Mouse (Mus musculus) ovary, postnatal 10 days (tissue): ENCODE data around the gene Vcp.

ENCODE experiments used
- DNase-seq: peaks from one replicate; pipeline ENCODE4 v3.0.0; 2022; ENCODE audit warnings: low spot score

Gene Vcp

GRCm38 (mm10) chr4:43000141-43000986 lies at the start of gene Vcp:
TSS of gene Vcp (minus strand) at chr4:43000507.
- DNase-seq, result peak; percentile 96

GRCm38 (mm10) chr4:43047231-43047630 lies 46.9 kb upstream of the Vcp start:
- no peak for DNase-seq

- no peak for DNase-seq
Observed at GRCm38 (mm10) chr4:43046607-43047006, 46.3 kb upstream of the Vcp start.

- peak; percentile 93 for DNase-seq
Observed at GRCm38 (mm10) chr4:43045659-43046302, 45.5 kb upstream of the Vcp start, which contains the start of gene Fam214b. TSS of gene Fam214b (minus strand) at chr4:43046220.

GRCm38 (mm10) chr4:43045285-43045658 lies 45.0 kb upstream of the Vcp start:
- no peak for DNase-seq

- DNase-seq, result no peak
Observed at GRCm38 (mm10) chr4:43044673-43045072, 44.4 kb upstream of the Vcp start.

DNA sequence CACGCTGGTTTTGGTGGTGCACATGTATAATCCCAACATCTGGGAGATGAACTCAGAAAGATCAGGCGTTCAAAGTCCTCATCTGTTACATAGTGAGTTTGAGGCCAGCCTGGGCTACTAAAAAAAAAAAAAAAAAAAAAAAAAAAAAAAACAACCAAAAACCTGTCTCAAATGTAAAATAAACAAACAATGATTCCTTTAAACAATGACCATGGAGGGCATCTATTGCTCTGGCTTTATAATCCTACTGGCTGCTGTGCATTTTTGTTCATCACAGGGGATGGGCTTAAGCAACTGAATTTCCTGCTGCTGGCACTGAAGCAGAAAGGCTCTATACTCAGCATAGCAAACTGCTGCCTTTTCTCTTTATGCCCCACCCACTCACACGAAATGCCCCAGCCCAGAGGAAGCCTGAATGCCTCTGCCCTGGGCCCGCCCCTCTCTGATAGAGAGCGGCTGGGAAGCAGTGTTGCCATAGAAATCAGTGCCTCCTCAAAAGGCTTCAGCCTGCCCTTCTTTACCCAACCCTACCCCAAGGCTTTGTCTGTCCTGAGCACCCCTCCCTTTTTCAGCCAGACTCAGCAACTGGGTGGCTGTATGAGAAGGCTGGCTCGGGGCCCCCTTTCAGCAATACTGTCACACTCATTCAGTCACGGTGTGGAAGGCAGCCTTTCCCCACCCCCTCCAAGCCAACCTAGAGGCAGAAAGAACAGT lies 43.5 kb upstream of the Vcp start:
- no peak for DNase-seq

GRCm38 (mm10) chr4:43040881-43041547 lies 40.7 kb upstream of the Vcp start:
- no peak for DNase-seq

- DNase-seq, result peak; percentile 71
Observed at GRCm38 (mm10) chr4:43040114-43040572, 39.8 kb upstream of the Vcp start.

DNA sequence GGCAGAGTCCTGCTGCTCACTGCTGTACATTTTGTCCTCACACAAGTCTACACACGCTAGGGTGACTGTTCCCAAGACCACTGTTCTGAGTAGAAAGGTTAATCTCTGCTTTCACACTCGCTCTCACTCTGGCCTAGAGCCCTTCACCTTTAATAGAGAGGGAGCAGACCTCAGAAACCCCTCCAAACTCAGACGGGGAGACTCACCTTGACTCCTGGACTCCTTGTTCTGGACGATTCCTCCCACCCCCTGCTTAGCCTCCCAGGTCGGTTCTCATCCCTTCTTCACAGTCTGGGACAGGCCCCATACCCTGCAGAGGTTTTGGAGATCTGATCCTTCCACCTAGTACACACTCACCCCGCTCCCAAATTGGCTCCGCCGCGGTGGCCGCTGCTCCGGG lies 39.3 kb upstream of the Vcp start:
- DNase-seq, result no peak

GRCm38 (mm10) chr4:43038567-43039495 lies 38.5 kb upstream of the Vcp start:
- DNase-seq, result no peak

- DNase-seq, result no peak
Observed at GRCm38 (mm10) chr4:43037860-43038566, 37.7 kb upstream of the Vcp start.

DNA sequence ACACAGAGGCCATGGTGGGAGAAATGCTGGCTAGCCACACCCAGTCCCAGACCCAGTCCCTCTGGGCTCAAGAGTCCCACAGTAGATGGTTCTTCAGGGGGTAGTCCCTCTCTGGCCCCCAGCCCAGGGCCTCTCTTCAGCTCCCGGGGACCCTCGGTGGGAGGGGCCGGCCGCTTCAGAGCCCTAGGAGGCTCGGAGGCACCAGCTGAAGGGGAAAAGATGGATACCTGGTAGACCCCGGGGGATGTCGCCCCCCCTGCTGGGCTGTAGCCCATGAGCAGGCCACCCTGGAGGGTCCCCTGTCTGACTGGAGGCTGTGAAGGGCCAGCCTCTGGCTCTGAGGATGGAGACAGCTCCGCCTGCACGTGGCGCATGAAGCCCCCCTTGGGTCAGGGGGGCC lies 36.0 kb upstream of the Vcp start:
- no peak for DNase-seq

DNA sequence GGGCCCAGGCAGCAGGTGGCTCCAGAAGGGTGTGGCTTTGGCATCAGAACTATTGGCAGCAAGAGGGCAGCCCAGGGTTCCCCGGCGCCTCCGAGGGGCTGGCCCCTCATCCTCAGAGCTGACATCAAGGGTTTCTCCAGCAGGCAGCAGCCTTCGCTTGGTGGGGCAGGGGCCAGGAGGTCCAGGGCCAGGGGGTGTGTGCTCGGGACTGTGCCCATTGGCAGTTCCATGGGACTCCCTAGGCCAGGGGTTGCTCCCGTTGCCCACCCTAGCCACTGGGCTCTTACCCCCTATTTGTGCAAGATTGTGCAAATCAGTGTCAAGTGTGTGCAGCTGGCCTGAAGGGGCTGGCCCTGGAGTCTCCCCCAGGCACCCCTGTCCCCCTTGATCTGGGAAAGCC lies 35.5 kb upstream of the Vcp start:
- no peak for DNase-seq

GRCm38 (mm10) chr4:43033481-43033880 lies 33.2 kb upstream of the Vcp start:
- DNase-seq, result no peak

DNA sequence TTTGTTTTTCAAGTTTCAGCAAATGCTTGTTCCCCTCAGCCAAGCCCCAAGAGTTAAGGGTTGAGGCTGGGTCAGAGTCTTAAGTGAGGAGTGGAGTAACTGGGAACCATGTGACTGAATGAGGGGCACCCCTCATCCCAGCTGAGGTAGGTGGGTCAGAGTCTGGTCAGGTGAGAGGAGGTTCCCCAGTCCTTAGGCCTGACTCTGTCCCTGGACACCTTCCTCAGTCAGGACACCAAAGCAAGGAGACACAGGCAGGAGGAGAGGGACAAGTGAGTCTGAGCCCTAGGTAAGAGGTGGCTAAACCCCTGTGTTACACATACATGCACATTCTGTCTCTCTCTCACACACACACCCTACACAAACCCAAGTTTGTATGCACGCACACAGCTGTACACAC lies 32.2 kb upstream of the Vcp start:
- DNase-seq, result no peak

DNA sequence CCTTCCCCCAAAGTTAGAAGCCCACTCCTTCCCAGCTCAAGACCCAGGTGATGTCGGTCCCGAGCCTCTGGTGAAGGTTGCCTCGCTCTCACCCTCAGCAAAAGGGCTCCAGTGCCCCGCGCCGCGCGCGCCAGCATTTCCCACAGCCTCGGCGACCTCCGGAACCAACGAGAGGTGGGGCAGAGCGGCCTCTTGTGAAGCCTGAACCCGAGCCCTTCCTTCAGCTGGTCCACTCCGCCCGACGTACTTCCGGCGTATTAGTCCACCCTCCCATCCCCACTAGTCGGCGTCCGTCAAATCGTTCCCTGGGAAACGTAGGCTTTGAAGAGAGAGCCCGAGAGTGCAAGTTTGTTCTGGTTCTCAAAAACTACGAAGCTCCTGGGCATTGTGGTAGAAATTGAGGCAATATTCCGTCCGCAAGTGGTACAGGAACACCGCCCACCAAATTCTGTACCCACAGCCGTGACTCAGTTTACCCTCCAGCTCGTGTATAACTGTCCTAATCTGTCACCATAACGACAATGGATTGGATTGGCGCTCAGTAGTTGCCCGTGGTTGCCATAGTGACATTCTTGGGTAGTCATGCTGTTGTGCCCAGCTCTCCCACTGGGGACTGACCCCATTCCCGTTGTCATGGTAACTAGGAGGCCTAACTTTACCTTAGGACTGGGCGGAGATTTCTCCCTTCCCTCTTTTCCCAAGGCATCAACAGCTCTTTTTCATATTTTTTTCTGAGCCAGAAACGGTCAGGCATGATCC lies 31.1 kb upstream of the Vcp start, which contains the start of gene Stoml2:
Gene Stoml2 (minus strand): TSS at position 474 of the 759 bp plus-strand sequence.
- peak; percentile 82 for DNase-seq

- DNase-seq, result no peak
Observed at GRCm38 (mm10) chr4:43030780-43031230, 30.5 kb upstream of the Vcp start.

- no peak for DNase-seq
Observed at GRCm38 (mm10) chr4:43030352-43030751, 30.0 kb upstream of the Vcp start.
